In the genomic region with DNA sequence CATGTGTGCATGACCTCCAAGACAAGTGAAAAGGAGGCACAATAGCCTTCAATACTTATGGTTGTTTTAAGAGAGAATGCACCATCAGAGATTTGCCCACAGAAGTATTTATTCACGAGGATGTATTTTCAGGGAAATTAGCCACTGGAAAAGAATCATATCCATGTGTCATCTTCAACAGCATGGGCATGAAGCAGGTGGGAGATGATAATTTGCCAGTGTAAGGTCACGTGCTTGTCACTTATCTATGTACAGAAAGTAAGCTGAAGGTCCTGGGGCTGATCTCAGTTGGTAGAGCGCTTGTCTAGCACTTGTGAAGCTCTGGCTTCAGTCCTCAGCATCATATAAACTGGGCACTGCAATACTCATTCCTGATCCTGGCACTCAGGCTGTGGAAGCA, we compare ENCODE assay signal across 30 mouse cellular contexts. TPM values are rescaled to one million over a fixed set of nuclear protein-coding genes. Genes with fewer than 3 reads are reported as not detected.
DNase-seq lines count a peak whose midpoint lies in the region; ATAC-seq and TF ChIP-seq lines count a peak whose summit lies in the region.
"Had no signal": no experiment of that assay in that cellular context is flagged by ENCODE, and none has a peak within 500 bp of the region (broad histone marks: within the 10 kb centered on the region; RNA-seq: fewer than 3 reads in every experiment).

No protein-coding gene starts in this region.

- no peaks in the 10 kb centered on the region for H3K27me3 ChIP-seq in liver, embryonic 13.5 days
- H3K27me3 ChIP-seq in liver, embryonic 14.5 days (ENCODE audit: control insufficient read depth, insufficient read depth, low read length), result no peaks in the 10 kb centered on the region
- H3K27me3 ChIP-seq in kidney, adult 2 months (replicated peaks; ENCODE audit: control insufficient read depth, insufficient read depth, low read length), result no peaks in the 10 kb centered on the region
- H3K27me3 ChIP-seq: CH12.LX; lung, embryonic 15.5 days had no signal

- no peak overlapping the region for H3K27ac ChIP-seq in liver, embryonic 13.5 days
- no peak overlapping the region for H3K27ac ChIP-seq in liver, embryonic 14.5 days
- no peak overlapping the region for H3K27ac ChIP-seq in kidney, adult 2 months (ENCODE audit: insufficient read depth, low read depth, low read length)
- H3K27ac ChIP-seq: embryonic facial prominence, embryonic 13.5 days; hindbrain, embryonic 14.5 days; lung, embryonic 15.5 days; midbrain, embryonic 10.5 days; midbrain, embryonic 15.5 days had no signal

- no peaks in the 10 kb centered on the region for H3K36me3 ChIP-seq in liver, embryonic 13.5 days
- H3K36me3 ChIP-seq in liver, embryonic 14.5 days (replicated peaks; ENCODE audit: control insufficient read depth, insufficient read depth, low read depth), result no peaks in the 10 kb centered on the region
- no peaks in the 10 kb centered on the region for H3K36me3 ChIP-seq in kidney, adult 2 months (ENCODE audit: control insufficient read depth, insufficient read depth, low read length)
- H3K36me3 ChIP-seq: embryonic facial prominence, embryonic 13.5 days; lung, embryonic 15.5 days; midbrain, embryonic 10.5 days; midbrain, embryonic 15.5 days had no signal

- 47% methylated on average over 3 of the region's 3 CpGs for WGBS in liver, embryonic 13.5 days (ENCODE audit: insufficient replicate concordance)
- 48% methylated on average over 3 of the region's 3 CpGs for WGBS in liver, embryonic 14.5 days (ENCODE audit: insufficient replicate concordance)
- 94% methylated on average over 3 of the region's 3 CpGs for WGBS in kidney, adult 2 months

- peak; percentile 69 for ATAC-seq in liver, embryonic 13.5 days (ENCODE audit: low read depth)
- peak; percentile 70 for ATAC-seq in erythroblast, adult 5-6 weeks (replicated peaks; ENCODE audit: low FRiP score, poor library complexity, severe bottlenecking)
- peak; percentile 28; the same call in 1 of the 2 replicates for ATAC-seq in liver, embryonic 14.5 days (ENCODE audit: insufficient read depth)
- ATAC-seq: forebrain, embryonic 14.5 days; inflammation-experienced regulatory T-cells, adult 6 months; midbrain, embryonic 15.5 days had no signal

- no peaks in the 10 kb centered on the region for H3K9me3 ChIP-seq in liver, embryonic 13.5 days (replicated peaks)
- no peaks in the 10 kb centered on the region for H3K9me3 ChIP-seq in liver, embryonic 14.5 days (ENCODE audit: control insufficient read depth, low read length)
- H3K9me3 ChIP-seq: embryonic facial prominence, embryonic 13.5 days; lung, embryonic 15.5 days; midbrain, embryonic 10.5 days; midbrain, embryonic 15.5 days had no signal

- H3K4me2 ChIP-seq in liver, embryonic 13.5 days, result 0 out of 2 replicates have a peak overlapping the region, but pooled peaks have one; percentile 77
- no peak overlapping the region for H3K4me2 ChIP-seq in liver, embryonic 14.5 days (ENCODE audit: low read depth)

- no peak for TF ChIP-seq CTCF in liver, embryonic 14.5 days (IDR thresholded peaks at IDR 0.05; ENCODE audit: low read depth)
- TF ChIP-seq CTCF in kidney, adult 2 months (conservative IDR thresholded peaks at IDR 0.05; ENCODE audit: insufficient read depth, insufficient read length, low read depth, low read length), result no peak

- H3K9ac ChIP-seq in liver, embryonic 13.5 days, result no peak overlapping the region
- no peak overlapping the region for H3K9ac ChIP-seq in liver, embryonic 14.5 days (replicated peaks)
- H3K9ac ChIP-seq: embryonic facial prominence, embryonic 13.5 days; lung, embryonic 15.5 days; midbrain, embryonic 15.5 days had no signal

- DNase-seq in liver, embryonic 13.5 days, result no peak
- no peak for DNase-seq in liver
- peak in 1 of 3 experiments; percentile 18 for DNase-seq in liver, embryonic 14.5 days (ENCODE audit: low read depth in 3 of 3, low spot score in 3 of 3)
- DNase-seq in lung, postnatal 14 days, result no peak
- no peak for DNase-seq in kidney, adult 8-10 months
- no peak for DNase-seq in kidney, adult 2 months
- DNase-seq: adrenal gland, adult 8-10 months; B cell, adult 2 months; cerebellum, adult 11 months; cerebellum, adult 9-10 months; gastrocnemius, postnatal 36 days; heart, adult 18-20 months; kidney, adult 11 months; kidney, postnatal 4 days; left cerebral cortex, postnatal 4 days; lung, postnatal 36 days; spleen, adult 18-20 months; thymus, postnatal 14 days had no signal

- peaks cover 15% of the 10 kb centered on the region for H3K4me1 ChIP-seq in liver, embryonic 13.5 days (replicated peaks)
- peaks cover 0 to 2% of the 10 kb centered on the region in 2 experiments; a peak in 1 of 4 replicates for H3K4me1 ChIP-seq in liver, embryonic 14.5 days (replicated peaks; ENCODE audit: control insufficient read depth in 2 of 2, insufficient read depth in 2 of 2, low read length in 1 of 2)
- H3K4me1 ChIP-seq in kidney, adult 2 months (ENCODE audit: control insufficient read depth, insufficient read depth, low read length), result no peaks in the 10 kb centered on the region

- H3K4me3 ChIP-seq in liver, embryonic 13.5 days (replicated peaks), result no peak overlapping the region
- H3K4me3 ChIP-seq in liver, embryonic 14.5 days (ENCODE audit: insufficient read depth in 1 of 2, low read depth in 2 of 2, low read length in 2 of 2), result no peak overlapping the region
- H3K4me3 ChIP-seq in kidney, adult 2 months (ENCODE audit: insufficient read depth, low read depth, low read length), result no peak overlapping the region

- TF ChIP-seq EP300 in liver, embryonic 14.5 days (IDR thresholded peaks at IDR 0.05; ENCODE audit: low read depth), result peak; percentile 39

- TF ChIP-seq POLR2A in kidney, adult 2 months (IDR thresholded peaks at IDR 0.05; ENCODE audit: low read depth, low read length), result no peak

RNA-seq across cellular contexts. Expression of a gene that starts 1.5 kb away (rescaled TPM):
- 3.1 and 3.2 TPM in 2 replicates for polyA plus RNA-seq in liver, embryonic 13.5 days (2015; fragmentation: Nextera tagmentation; extraction: Ambion mirVana)
- 12.1 and 18.2 TPM in 2 replicates for total RNA-seq in erythroblast, adult 5-6 weeks (2015; ENCODE audit: low replicate concordance)
- 10.6 and 13.0 TPM in 2 replicates for total RNA-seq in erythroblast, adult 5-6 weeks (2017; ENCODE audit: low replicate concordance)
- polyA plus RNA-seq in liver, embryonic 14.5 days (2012; rRNA removed), result 0.54 and 0.80 TPM in 2 replicates
- polyA plus RNA-seq in liver, embryonic 14.5 days (2014; fragmentation: Nextera tagmentation; extraction: Ambion mirVana), result 2.5 and 2.7 TPM in 2 replicates
- 2.8 and 3.6 TPM in 2 replicates for polyA plus RNA-seq in kidney, adult 2 months (2012; rRNA removed)

RNA-seq across cellular contexts. Expression of a gene that starts 28.2 kb away (rescaled TPM):
- polyA plus RNA-seq in liver, embryonic 13.5 days (2015; fragmentation: Nextera tagmentation; extraction: Ambion mirVana), result 1.2 and 1.6 TPM in 2 replicates
- total RNA-seq in erythroblast, adult 5-6 weeks (2015; ENCODE audit: low replicate concordance), result 0.42 and 6.0 TPM in 2 replicates
- total RNA-seq in erythroblast, adult 5-6 weeks (2017; ENCODE audit: low replicate concordance), result 2.2 and 10.2 TPM in 2 replicates
- 0.42 and 1.4 TPM in 2 replicates for polyA plus RNA-seq in liver, embryonic 14.5 days (2012; rRNA removed)
- polyA plus RNA-seq in liver, embryonic 14.5 days (2014; fragmentation: Nextera tagmentation; extraction: Ambion mirVana), result 1.2 and 1.3 TPM in 2 replicates
- polyA plus RNA-seq in kidney, adult 2 months (2012; rRNA removed), result 46.3 and 52.4 TPM in 2 replicates

RNA-seq across cellular contexts. Expression of a gene that starts 37.8 kb away (rescaled TPM):
- 0.03 and 0.09 TPM in 2 replicates for polyA plus RNA-seq in liver, embryonic 13.5 days (2015; fragmentation: Nextera tagmentation; extraction: Ambion mirVana)
- total RNA-seq in erythroblast, adult 5-6 weeks (2015; ENCODE audit: low replicate concordance), result not detected in 2 replicates
- total RNA-seq in erythroblast, adult 5-6 weeks (2017; ENCODE audit: low replicate concordance), result 0.56 and 0.85 TPM in 2 replicates
- polyA plus RNA-seq in liver, embryonic 14.5 days (2012; rRNA removed), result 0.10 and 0.26 TPM in 2 replicates
- 0.04 TPM in 1 of 2 replicates, not detected in the other for polyA plus RNA-seq in liver, embryonic 14.5 days (2014; fragmentation: Nextera tagmentation; extraction: Ambion mirVana)
- 1.5 and 2.3 TPM in 2 replicates for polyA plus RNA-seq in kidney, adult 2 months (2012; rRNA removed)
- total RNA-seq: ES-E14 had no signal
- polyA plus RNA-seq: forebrain, embryonic 14.5 days; heart, embryonic 11.5 days; kidney, embryonic 16.5 days; midbrain, embryonic 10.5 days had no signal

Comparison
In these comparisons a context has a peak if more than half of its experiments do, and no peak if none do; other contexts are left out.
1. RNA of a gene that starts 28.2 kb away (polyA plus RNA-seq): 46.3 to 52.4 TPM in kidney, adult 2 months; 0.42 to 1.4 TPM in liver, embryonic 14.5 days and 1.2 to 1.6 TPM in liver, embryonic 13.5 days; every median in the first group is over 10 times any median in the second.
2. Peak in every context shown above with its lines, with median percentiles within 50 percentile points of each other: ATAC-seq.